Mouse (Mus musculus): ENCODE results near the gene Zfp691. TPM values are rescaled to one million over a fixed set of nuclear protein-coding genes. Genes with fewer than 3 reads are reported as not detected.

The Zfp691 gene
- polyA plus RNA-seq, 1 experiment from 2014 or later, result 3.4 TPM

DNA sequence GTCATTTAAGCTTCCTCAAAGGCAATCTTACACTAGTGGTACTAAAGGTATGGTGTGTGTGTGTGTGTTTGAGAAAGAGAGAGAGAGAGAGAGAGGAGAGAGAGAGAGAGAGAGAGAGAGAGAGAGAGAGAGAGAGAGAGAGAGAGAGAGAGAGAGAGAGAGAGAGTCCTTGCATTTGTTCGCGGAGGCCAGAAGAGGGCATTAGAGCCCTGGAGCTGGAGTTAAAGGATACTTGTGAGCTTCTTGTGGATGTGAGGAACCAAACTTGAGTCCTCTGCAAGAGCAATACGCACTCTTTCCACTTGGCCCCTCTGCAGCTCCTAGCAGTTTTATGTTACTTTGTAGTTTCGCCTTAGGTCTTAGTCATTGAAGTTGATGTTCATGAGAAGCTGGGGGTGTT, 11.0 kb downstream of the Zfp691 start:
- Histone ChIP-seq H3K27me3 (replicated peaks; ENCODE audit: control insufficient read depth, insufficient read depth, low read length) (no peaks in the 10 kb centered on the region), H3K4me2 (replicated peaks; ENCODE audit: low read depth) (no peak overlapping the region), H3K9me3 (ENCODE audit: control insufficient read depth) (no peaks in the 10 kb centered on the region), H3K9ac (ENCODE audit: low read depth, low read length) (no peak overlapping the region), H3K4me3 (ENCODE audit: low read depth, low read length) (no peak overlapping the region), H3K4me1 (replicated peaks; ENCODE audit: control insufficient read depth, insufficient read depth, low read length) (no peaks in the 10 kb centered on the region), H3K36me3 (ENCODE audit: control insufficient read depth, insufficient read depth) (no peaks in the 10 kb centered on the region), H3K27ac (ENCODE audit: low read depth, low read length) (no peak overlapping the region)
- peak; percentile 30; the same call in 1 of the 2 replicates for TF ChIP-seq CTCF (IDR thresholded peaks at IDR 0.05; ENCODE audit: low read depth)
- no peak for ATAC-seq
- 77% methylated on average over 4 of the region's 4 CpGs for WGBS

DNA sequence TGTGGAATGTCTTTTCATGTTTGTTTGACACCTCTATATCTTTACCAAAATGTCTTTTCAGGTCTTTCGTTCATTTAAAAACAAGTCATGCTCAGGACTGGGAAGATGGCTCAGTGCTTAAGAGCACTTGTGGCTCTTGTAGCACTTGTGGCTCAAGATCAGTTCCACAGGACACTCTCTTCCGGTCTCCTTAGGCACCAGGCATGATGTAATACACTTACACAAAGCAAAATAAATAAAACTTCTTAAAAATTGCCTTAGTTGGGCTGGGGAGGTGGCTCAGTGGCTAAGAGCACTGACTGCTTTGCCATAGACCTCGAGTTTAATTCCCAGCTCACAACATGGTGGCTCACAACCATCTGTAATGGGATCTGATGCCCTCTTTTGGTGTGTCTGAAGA, 12.6 kb downstream of the Zfp691 start:
- ATAC-seq, result no peak
- H3K27me3 ChIP-seq (replicated peaks; ENCODE audit: control insufficient read depth, insufficient read depth, low read length), result no peaks in the 10 kb centered on the region
- no peak overlapping the region for H3K9ac ChIP-seq (ENCODE audit: low read depth, low read length)
- no peak for TF ChIP-seq CTCF (IDR thresholded peaks at IDR 0.05; ENCODE audit: low read depth)
- H3K4me3 ChIP-seq (ENCODE audit: low read depth, low read length), result no peak overlapping the region
- no peak overlapping the region for H3K4me2 ChIP-seq (replicated peaks; ENCODE audit: low read depth)
- no peaks in the 10 kb centered on the region for H3K9me3 ChIP-seq (ENCODE audit: control insufficient read depth)
- 74% methylated on average over 3 of the region's 3 CpGs for WGBS
- no peaks in the 10 kb centered on the region for H3K4me1 ChIP-seq (replicated peaks; ENCODE audit: control insufficient read depth, insufficient read depth, low read length)
- H3K36me3 ChIP-seq (ENCODE audit: control insufficient read depth, insufficient read depth), result no peaks in the 10 kb centered on the region
- H3K27ac ChIP-seq (ENCODE audit: low read depth, low read length), result no peak overlapping the region

- no peaks in the 10 kb centered on the region for H3K9me3 ChIP-seq (ENCODE audit: control insufficient read depth)
- WGBS, result 40% methylated on average over 5 of the region's 5 CpGs
- H3K36me3 ChIP-seq (ENCODE audit: control insufficient read depth, insufficient read depth), result no peaks in the 10 kb centered on the region
- H3K4me2 ChIP-seq (replicated peaks; ENCODE audit: low read depth), result no peak overlapping the region
- H3K9ac ChIP-seq (ENCODE audit: low read depth, low read length), result no peak overlapping the region
- peak; percentile 81 for ATAC-seq
- H3K4me1 ChIP-seq (replicated peaks; ENCODE audit: control insufficient read depth, insufficient read depth, low read length), result no peaks in the 10 kb centered on the region
- TF ChIP-seq CTCF (IDR thresholded peaks at IDR 0.05; ENCODE audit: low read depth), result no peak
- H3K27me3 ChIP-seq (replicated peaks; ENCODE audit: control insufficient read depth, insufficient read depth, low read length), result no peaks in the 10 kb centered on the region
- H3K27ac ChIP-seq (ENCODE audit: low read depth, low read length), result no peak overlapping the region
- no peak overlapping the region for H3K4me3 ChIP-seq (ENCODE audit: low read depth, low read length)
Measured at GRCm38 (mm10) chr4:119157891-119158290, 16.1 kb downstream of the Zfp691 start.

DNA sequence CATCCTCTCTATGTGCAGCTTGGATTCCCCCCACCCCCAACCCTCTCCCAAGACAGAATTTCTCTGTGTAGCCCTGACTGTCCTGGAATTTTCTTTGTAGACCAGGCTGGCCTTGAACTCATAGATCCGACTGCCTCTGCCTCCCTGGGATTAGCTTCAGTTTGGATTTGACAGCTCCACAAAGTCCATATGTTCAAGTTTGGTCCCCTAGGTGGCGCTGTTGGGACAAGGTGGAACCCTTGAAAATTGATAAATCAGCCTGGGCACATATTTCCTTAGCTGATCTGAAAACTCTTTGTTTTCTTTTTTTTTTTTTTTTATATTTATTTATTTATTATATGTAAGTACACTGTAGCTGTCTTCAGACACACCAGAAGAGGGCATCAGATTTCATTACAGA, 16.8 kb downstream of the Zfp691 start:
- Histone ChIP-seq H3K9me3 (ENCODE audit: control insufficient read depth) (no peaks in the 10 kb centered on the region), H3K9ac (ENCODE audit: low read depth, low read length) (no peak overlapping the region), H3K27ac (ENCODE audit: low read depth, low read length) (no peak overlapping the region), H3K27me3 (replicated peaks; ENCODE audit: control insufficient read depth, insufficient read depth, low read length) (no peaks in the 10 kb centered on the region), H3K36me3 (ENCODE audit: control insufficient read depth, insufficient read depth) (no peaks in the 10 kb centered on the region), H3K4me1 (replicated peaks; ENCODE audit: control insufficient read depth, insufficient read depth, low read length) (no peaks in the 10 kb centered on the region), H3K4me3 (ENCODE audit: low read depth, low read length) (no peak overlapping the region), H3K4me2 (replicated peaks; ENCODE audit: low read depth) (no peak overlapping the region)
- no peak for ATAC-seq
- peak; percentile 70 for TF ChIP-seq CTCF (IDR thresholded peaks at IDR 0.05; ENCODE audit: low read depth)
- 34% methylated on average over 2 of the region's 2 CpGs for WGBS

DNA sequence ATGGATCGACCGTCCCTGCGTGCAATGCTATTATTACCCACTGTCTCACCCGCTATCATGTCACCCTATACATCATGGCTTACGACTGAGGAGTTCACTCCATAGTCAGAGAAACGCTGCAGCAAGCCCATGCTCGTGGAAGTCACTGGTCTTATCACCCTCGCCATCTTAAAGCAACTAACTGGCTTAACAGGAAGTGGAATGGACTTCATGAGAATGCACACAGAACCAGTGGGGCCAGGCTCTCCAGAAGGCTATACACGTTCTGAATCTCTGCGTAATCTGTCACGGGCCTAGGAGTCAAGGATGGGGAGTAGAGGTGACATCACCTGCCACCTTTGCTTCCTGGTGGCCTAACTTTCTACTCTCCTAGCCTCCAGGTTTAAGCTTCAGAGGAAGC, 25.3 kb downstream of the Zfp691 start:
- no peak overlapping the region for H3K4me3 ChIP-seq (ENCODE audit: low read depth, low read length)
- H3K36me3 ChIP-seq (ENCODE audit: control insufficient read depth, insufficient read depth), result no peaks in the 10 kb centered on the region
- no peak overlapping the region for H3K4me2 ChIP-seq (replicated peaks; ENCODE audit: low read depth)
- no peak overlapping the region for H3K9ac ChIP-seq (ENCODE audit: low read depth, low read length)
- H3K9me3 ChIP-seq (ENCODE audit: control insufficient read depth), result no peaks in the 10 kb centered on the region
- no peaks in the 10 kb centered on the region for H3K4me1 ChIP-seq (replicated peaks; ENCODE audit: control insufficient read depth, insufficient read depth, low read length)
- no peak for TF ChIP-seq CTCF (IDR thresholded peaks at IDR 0.05; ENCODE audit: low read depth)
- H3K27ac ChIP-seq (ENCODE audit: low read depth, low read length), result no peak overlapping the region
- no peaks in the 10 kb centered on the region; the same call in 1 of the 2 replicates for H3K27me3 ChIP-seq (replicated peaks; ENCODE audit: control insufficient read depth, insufficient read depth, low read length)
- 75% methylated on average over 11 of the region's 11 CpGs for WGBS
- no peak for ATAC-seq

- no peaks in the 10 kb centered on the region for H3K9me3 ChIP-seq (ENCODE audit: control insufficient read depth)
- WGBS, result 43% methylated on average over 5 of the region's 5 CpGs
- TF ChIP-seq CTCF (IDR thresholded peaks at IDR 0.05; ENCODE audit: low read depth), result no peak
- no peaks in the 10 kb centered on the region for H3K36me3 ChIP-seq (ENCODE audit: control insufficient read depth, insufficient read depth)
- H3K4me2 ChIP-seq (replicated peaks; ENCODE audit: low read depth), result no peak overlapping the region
- no peaks in the 10 kb centered on the region for H3K4me1 ChIP-seq (replicated peaks; ENCODE audit: control insufficient read depth, insufficient read depth, low read length)
- H3K27ac ChIP-seq (ENCODE audit: low read depth, low read length), result no peak overlapping the region
- ATAC-seq, result peak; percentile 69
- no peak overlapping the region for H3K9ac ChIP-seq (ENCODE audit: low read depth, low read length)
- no peak overlapping the region for H3K4me3 ChIP-seq (ENCODE audit: low read depth, low read length)
- peaks cover 4% of the 10 kb centered on the region; the same call in 1 of the 2 replicates for H3K27me3 ChIP-seq (replicated peaks; ENCODE audit: control insufficient read depth, insufficient read depth, low read length)
Measured at GRCm38 (mm10) chr4:119147347-119147746, 26.6 kb downstream of the Zfp691 start.

DNA sequence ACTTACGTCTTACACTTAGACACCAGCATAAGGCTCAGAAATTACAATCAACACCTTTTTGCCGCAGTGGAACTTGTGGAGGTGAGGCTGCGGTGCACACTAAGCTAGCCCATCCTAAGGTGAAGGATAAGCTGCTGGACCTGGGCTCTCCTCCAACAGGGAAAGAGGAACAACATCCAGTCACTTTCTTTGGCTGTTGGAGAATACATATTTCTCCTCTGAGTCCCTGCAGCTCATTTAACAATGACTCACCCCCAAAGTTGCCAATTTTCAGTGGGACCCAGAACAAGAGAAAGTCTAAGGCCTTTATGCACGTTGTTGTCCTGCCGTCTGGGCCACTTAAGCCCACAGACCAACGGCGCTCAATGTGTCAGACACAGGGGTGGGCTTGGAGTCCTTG, 27.2 kb downstream of the Zfp691 start:
- WGBS, result 80% methylated on average over 7 of the region's 7 CpGs
- Histone ChIP-seq H3K27ac (ENCODE audit: low read depth, low read length) (no peak overlapping the region), H3K9me3 (ENCODE audit: control insufficient read depth) (no peaks in the 10 kb centered on the region), H3K4me1 (replicated peaks; ENCODE audit: control insufficient read depth, insufficient read depth, low read length) (no peaks in the 10 kb centered on the region), H3K9ac (ENCODE audit: low read depth, low read length) (no peak overlapping the region), H3K4me2 (replicated peaks; ENCODE audit: low read depth) (no peak overlapping the region), H3K27me3 (replicated peaks; ENCODE audit: control insufficient read depth, insufficient read depth, low read length) (peaks cover 5% of the 10 kb centered on the region; the same call in 1 of the 2 replicates), H3K36me3 (ENCODE audit: control insufficient read depth, insufficient read depth) (no peaks in the 10 kb centered on the region), H3K4me3 (ENCODE audit: low read depth, low read length) (no peak overlapping the region)
- ATAC-seq, result no peak
- TF ChIP-seq CTCF (IDR thresholded peaks at IDR 0.05; ENCODE audit: low read depth), result no peak

Measured in intestine, postnatal 0 days (tissue).